Mouse (Mus musculus) kidney, adult 2 months (tissue): ENCODE results near the gene Rhbdf1. TPM values are rescaled to one million over a fixed set of nuclear protein-coding genes. Genes with fewer than 3 reads are reported as not detected.

Source experiments
- DNase-seq: peaks from one replicate; pipeline ENCODE4 v3.0.0; 2021
- H3K27ac ChIP-seq: fragments of 200-500 bp; 2 replicates; pipeline ENCODE4 v1.5.1; 2012; ENCODE audit warnings: low read depth, low read length, control low read depth, inconsistent platforms; ENCODE audit not compliant: insufficient read depth
- H3K27me3 ChIP-seq: fragments of 200-500 bp; replicated peaks from 2 replicates; pipeline ENCODE4 v1.6.1; 2012; ENCODE audit warnings: mild to moderate bottlenecking, moderate library complexity, low read length, inconsistent platforms; ENCODE audit not compliant: control insufficient read depth, insufficient read depth
- H3K36me3 ChIP-seq: fragments of 200-500 bp; 2 replicates; pipeline ENCODE4 v1.6.1; 2012; ENCODE audit warnings: mild to moderate bottlenecking, moderate library complexity, low read length, inconsistent platforms; ENCODE audit not compliant: control insufficient read depth, insufficient read depth
- H3K4me1 ChIP-seq: fragments of 200-500 bp; 2 replicates; pipeline ENCODE4 v1.6.1; 2011; ENCODE audit warnings: low read length; ENCODE audit not compliant: control insufficient read depth, insufficient read depth
- H3K4me3 ChIP-seq: fragments of 200-500 bp; 2 replicates; pipeline ENCODE4 v1.5.1; 2011; ENCODE audit warnings: mild to moderate bottlenecking, low read depth, low read length, control low read depth; ENCODE audit not compliant: insufficient read depth
- CTCF ChIP-seq: fragments of 200-500 bp; conservative IDR thresholded peaks from 2 replicates; pipeline ENCODE4 v1.5.1; 2011; ENCODE audit warnings: low read depth, mild to moderate bottlenecking, control low read depth, low read length, moderate library complexity, mixed read lengths; ENCODE audit not compliant: insufficient read depth, insufficient read length
- POLR2A ChIP-seq: fragments of 200-500 bp; IDR thresholded peaks from one replicate; pipeline ENCODE4 v1.6.1; 2011; ENCODE audit warnings: low read depth, low read length, control low read depth
- WGBS: fragments of 180-500 bp; shearing (Covaris S2); methylation state at CpG from one replicate; pipeline ENCODE4 v1.1.7; 2018; 5-methylcytosine and 5-hydroxymethylcytosine counted together
- polyA plus RNA-seq: library from polyadenylated mRNA; depleted of rRNA; stranded (reverse); fragments of >200 nt; gene quantifications from 2 replicates; pipeline ENCODE4 v1.2.3, GENCODE M21; 2012

Gene Rhbdf1
- polyA plus RNA-seq, 1 experiment, result 81.7 TPM

DNA sequence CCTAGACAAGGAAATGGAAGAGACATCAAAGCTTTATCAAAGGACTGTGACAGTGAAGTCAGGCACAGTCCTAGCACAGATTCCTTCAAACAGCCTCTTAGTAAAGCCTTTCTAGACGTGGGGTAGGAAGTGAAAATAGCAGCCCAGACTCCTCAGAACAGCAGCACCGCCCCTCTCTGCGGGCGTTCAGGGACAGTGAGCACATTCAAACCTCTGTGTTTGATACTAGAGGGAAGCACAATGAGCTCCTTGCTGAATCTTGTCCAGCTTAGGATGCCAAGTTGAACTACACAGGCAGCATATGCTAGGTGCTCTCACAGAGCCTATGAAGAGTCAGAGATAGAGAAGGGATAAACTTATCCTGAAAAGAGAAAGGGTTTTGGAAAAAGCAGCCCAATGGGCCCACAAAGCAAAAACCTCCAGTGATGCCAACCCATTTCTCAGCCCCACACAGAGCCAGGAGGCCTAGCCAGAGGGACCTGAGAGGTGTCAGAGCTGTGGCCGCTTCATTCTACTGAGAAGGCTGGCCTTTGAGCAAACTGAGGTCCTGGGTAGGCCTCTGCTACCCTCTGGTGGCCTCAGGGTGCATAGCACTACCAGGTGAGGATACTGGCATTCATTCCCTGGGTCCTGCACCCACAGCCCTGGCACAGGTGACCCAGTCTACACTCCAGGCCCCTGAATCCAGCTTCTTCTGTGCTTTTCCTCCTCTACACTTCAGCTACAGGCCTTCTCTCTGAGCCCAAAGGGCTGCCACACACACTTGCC lies 16.2 kb upstream of the Rhbdf1 start:
- Histone ChIP-seq H3K36me3 (no peaks in the 10 kb centered on the region; the same call in 1 of the 2 replicates), H3K27me3 (no peaks in the 10 kb centered on the region), H3K4me1 (peaks cover 22% of the 10 kb centered on the region), H3K4me3 (no peak overlapping the region), H3K27ac (no peak overlapping the region)
- 56% methylated on average over 5 of the region's 5 CpGs for WGBS
- peak; percentile 98 for TF ChIP-seq CTCF
- TF ChIP-seq POLR2A, result no peak
- DNase-seq, result peak; percentile 85

- no peaks in the 10 kb centered on the region for H3K27me3 ChIP-seq
- H3K27ac ChIP-seq, result no peak overlapping the region
- 81% methylated on average over 3 of the region's 3 CpGs for WGBS
- no peaks in the 10 kb centered on the region; the same call in 1 of the 2 replicates for H3K36me3 ChIP-seq
- H3K4me1 ChIP-seq, result peaks cover 22% of the 10 kb centered on the region
- H3K4me3 ChIP-seq, result no peak overlapping the region
- no peak for DNase-seq
- TF ChIP-seq CTCF (no peak), POLR2A (no peak)
These were observed 15.3 kb upstream of the Rhbdf1 start for GRCm38 (mm10) chr11:32237411-32237795.

DNA sequence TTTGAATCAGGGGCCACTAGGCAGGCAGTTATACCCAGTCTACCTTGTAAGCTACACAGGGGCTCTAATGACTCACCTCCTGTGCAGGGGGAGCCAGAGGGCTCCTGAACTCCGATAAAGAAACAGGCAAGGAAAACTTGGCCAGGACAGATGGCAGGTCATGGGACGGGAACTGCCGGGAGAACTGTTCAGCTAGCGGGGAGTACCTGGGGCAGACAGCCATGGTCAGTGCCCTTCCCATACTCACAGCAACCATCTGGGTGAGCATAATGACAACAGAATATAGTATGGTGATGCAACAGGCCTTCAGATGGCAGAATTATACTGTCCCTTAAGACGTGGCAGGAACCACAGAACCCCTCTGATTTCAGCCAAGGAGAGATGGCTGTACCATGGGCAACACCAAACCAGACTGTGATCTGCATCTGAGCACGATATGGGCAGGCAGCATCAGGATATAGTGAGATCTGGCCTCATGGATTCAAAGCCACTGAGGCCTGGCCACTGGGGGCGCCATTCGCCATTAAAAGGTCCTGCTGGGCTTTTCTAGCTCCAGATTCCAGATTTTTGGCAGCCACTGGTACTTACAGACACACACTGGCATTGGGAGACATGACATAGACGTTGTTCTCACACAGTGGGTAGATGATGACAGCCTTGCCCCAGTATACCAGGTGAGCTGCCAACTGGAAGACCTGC lies 14.8 kb upstream of the Rhbdf1 start:
- no peaks in the 10 kb centered on the region; the same call in 1 of the 2 replicates for H3K36me3 ChIP-seq

GRCm38 (mm10) chr11:32236132-32236531 lies 14.0 kb upstream of the Rhbdf1 start:
- no peak overlapping the region for H3K4me3 ChIP-seq
- H3K27ac ChIP-seq, result peak overlapping the region; percentile 29
- H3K4me1 ChIP-seq, result peaks cover 19% of the 10 kb centered on the region
- no peak for TF ChIP-seq POLR2A
- no peak for TF ChIP-seq CTCF
- no peak for DNase-seq
- no peaks in the 10 kb centered on the region for H3K27me3 ChIP-seq
- H3K36me3 ChIP-seq, result no peaks in the 10 kb centered on the region; the same call in 1 of the 2 replicates
- 67% methylated on average over 2 of the region's 2 CpGs for WGBS

More for the DNA sequence above, 14.8 kb upstream of the Rhbdf1 start:
- H3K27me3 ChIP-seq, result no peaks in the 10 kb centered on the region
- H3K27ac ChIP-seq, result no peak overlapping the region
- DNase-seq, result peak; percentile 64
- peak; percentile 58 for TF ChIP-seq CTCF
- no peak for TF ChIP-seq POLR2A
- 48% methylated on average over 9 of the region's 9 CpGs for WGBS
- no peak overlapping the region for H3K4me3 ChIP-seq
- H3K4me1 ChIP-seq, result peaks cover 22% of the 10 kb centered on the region

GRCm38 (mm10) chr11:32235646-32236045 lies 13.5 kb upstream of the Rhbdf1 start:
- 25% methylated on average over 3 of the region's 3 CpGs for WGBS
- H3K4me1 ChIP-seq, result peaks cover 19% of the 10 kb centered on the region
- H3K36me3 ChIP-seq, result no peaks in the 10 kb centered on the region; the same call in 1 of the 2 replicates
- H3K4me3 ChIP-seq, result no peak overlapping the region
- H3K27ac ChIP-seq, result no peak overlapping the region
- TF ChIP-seq POLR2A (no peak), CTCF (no peak)
- H3K27me3 ChIP-seq, result no peaks in the 10 kb centered on the region
- DNase-seq, result peak; percentile 94

GRCm38 (mm10) chr11:32234816-32235485 lies 12.9 kb upstream of the Rhbdf1 start:
- WGBS, result 79% methylated on average over 6 of the region's 6 CpGs
- TF ChIP-seq CTCF (no peak), POLR2A (no peak)
- Histone ChIP-seq H3K4me3 (no peak overlapping the region), H3K36me3 (no peaks in the 10 kb centered on the region; the same call in 1 of the 2 replicates), H3K4me1 (peaks cover 19% of the 10 kb centered on the region), H3K27me3 (no peaks in the 10 kb centered on the region), H3K27ac (peak overlapping the region; percentile 62; the same call in 1 of the 2 replicates)
- DNase-seq, result peak; percentile 65

GRCm38 (mm10) chr11:32233895-32234294 lies 11.8 kb upstream of the Rhbdf1 start:
- no peak for DNase-seq
- Histone ChIP-seq H3K27ac (no peak overlapping the region), H3K27me3 (no peaks in the 10 kb centered on the region), H3K4me1 (peaks cover 19% of the 10 kb centered on the region), H3K36me3 (no peaks in the 10 kb centered on the region), H3K4me3 (no peak overlapping the region)
- 82% methylated on average over 3 of the region's 3 CpGs for WGBS
- TF ChIP-seq POLR2A (no peak), CTCF (no peak)
